ENCODE assay signal across 10 mouse cellular contexts in the genomic region with DNA sequence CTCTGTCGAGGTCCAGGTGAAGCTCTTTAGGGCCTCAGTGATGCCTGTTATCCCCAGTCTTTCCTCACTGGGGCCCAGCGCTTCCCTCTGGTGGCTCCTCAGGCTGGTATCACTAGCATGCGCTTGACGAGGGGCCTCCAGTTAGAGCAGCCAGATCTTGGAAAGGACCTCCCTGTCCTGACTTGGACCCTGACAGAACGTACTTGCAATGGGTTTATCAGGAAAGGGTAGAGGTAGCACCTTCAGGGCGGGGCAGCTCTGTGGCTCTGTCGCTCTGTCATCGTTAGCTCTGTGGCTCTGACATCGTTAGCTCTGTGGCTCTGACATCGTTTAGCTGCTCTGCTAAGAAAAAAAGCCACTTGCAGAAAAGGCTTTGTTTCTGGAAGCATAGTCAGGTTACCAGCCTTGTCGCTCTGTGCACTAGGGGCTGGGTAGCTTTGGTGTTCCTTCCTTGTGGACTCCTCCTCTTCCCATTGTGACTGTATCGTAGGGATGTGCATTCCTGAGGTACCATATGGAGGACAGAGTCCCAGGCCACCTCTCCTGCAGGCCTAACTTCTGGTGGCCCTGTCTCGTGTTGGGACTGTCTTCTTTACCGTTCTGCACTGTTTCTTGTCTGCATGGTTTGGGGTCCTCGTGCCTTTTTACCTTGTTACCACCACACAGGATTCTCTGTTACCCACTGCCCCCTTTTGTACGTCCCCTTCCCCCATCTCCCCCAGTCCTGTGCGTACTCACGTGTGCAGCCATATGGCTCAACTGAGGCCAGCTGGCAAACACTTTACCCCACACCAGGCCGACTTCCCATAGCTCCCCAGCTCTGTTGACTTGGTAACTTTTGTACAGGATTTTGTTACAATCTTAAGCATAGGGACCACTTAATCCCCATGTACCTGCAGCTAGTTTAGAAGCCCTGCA.
DNase-seq lines count a peak whose midpoint lies in the region; ATAC-seq lines count a peak whose summit lies in the region.
"Had no signal": no experiment of that assay in that cellular context is flagged by ENCODE, and none has a peak within 500 bp of the region (broad histone marks: within the 10 kb centered on the region; RNA-seq: fewer than 3 reads in every experiment).

No protein-coding gene starts in this region.

- WGBS in embryonic facial prominence, embryonic 14.5 days = 52% methylated on average over 19 of the region's 19 CpGs
- WGBS in hindbrain, embryonic 13.5 days = 61% methylated on average over 19 of the region's 19 CpGs
- WGBS in midbrain, embryonic 14.5 days = 64% methylated on average over 19 of the region's 19 CpGs

- no peaks in the 10 kb centered on the region for H3K27me3 ChIP-seq in embryonic facial prominence, embryonic 14.5 days (replicated peaks; ENCODE audit: control insufficient read depth, insufficient read depth, low read length)
- H3K27me3 ChIP-seq in hindbrain, embryonic 13.5 days = no peaks in the 10 kb centered on the region
- no peaks in the 10 kb centered on the region for H3K27me3 ChIP-seq in midbrain, embryonic 14.5 days (ENCODE audit: control insufficient read depth, insufficient read depth, low read length)

- peaks cover 14% of the 10 kb centered on the region for H3K4me1 ChIP-seq in embryonic facial prominence, embryonic 14.5 days (ENCODE audit: control insufficient read depth, insufficient read depth, low read length)
- H3K4me1 ChIP-seq in hindbrain, embryonic 13.5 days (replicated peaks) = peaks cover 28% of the 10 kb centered on the region
- peaks cover 5% of the 10 kb centered on the region for H3K4me1 ChIP-seq in midbrain, embryonic 14.5 days (ENCODE audit: control insufficient read depth, insufficient read depth, low read length)

- DNase-seq in cerebellum, postnatal 25 days = peak; percentile 59 to 62
- DNase-seq in cerebellum, adult 8-10 months = no peak
- no peak for DNase-seq in embryonic facial prominence, embryonic 14.5 days (ENCODE audit: low spot score)
- DNase-seq in midbrain, embryonic 14.5 days = no peak
- no peak for DNase-seq in liver
- DNase-seq in right cerebral cortex, postnatal 4 days = no peak
- DNase-seq: B cell, adult 2 months; layer of hippocampus, adult 9-11 months had no signal

- ATAC-seq in embryonic facial prominence, embryonic 14.5 days (ENCODE audit: low read depth) = peak; percentile 20; the same call in 1 of the 2 replicates
- ATAC-seq in hindbrain, embryonic 13.5 days (ENCODE audit: low FRiP score) = no peak
- ATAC-seq in midbrain, embryonic 14.5 days (ENCODE audit: low FRiP score, low TSS enrichment) = no peak
- ATAC-seq in erythroid progenitor cell, adult 5-6 weeks (replicated peaks; ENCODE audit: low FRiP score, poor library complexity, severe bottlenecking) = no peak

- no peak overlapping the region for H3K4me2 ChIP-seq in embryonic facial prominence, embryonic 14.5 days (ENCODE audit: low read depth, low read length)
- no peak overlapping the region for H3K4me2 ChIP-seq in hindbrain, embryonic 13.5 days
- no peak overlapping the region for H3K4me2 ChIP-seq in midbrain, embryonic 14.5 days (ENCODE audit: low read length)

- no peaks in the 10 kb centered on the region for H3K9me3 ChIP-seq in embryonic facial prominence, embryonic 14.5 days (ENCODE audit: control insufficient read depth, low read length)
- H3K9me3 ChIP-seq in hindbrain, embryonic 13.5 days = no peaks in the 10 kb centered on the region
- no peaks in the 10 kb centered on the region for H3K9me3 ChIP-seq in midbrain, embryonic 14.5 days (ENCODE audit: control insufficient read depth, low read length)

- no peak overlapping the region for H3K4me3 ChIP-seq in embryonic facial prominence, embryonic 14.5 days (ENCODE audit: low read depth, low read length)
- no peak overlapping the region for H3K4me3 ChIP-seq in hindbrain, embryonic 13.5 days
- H3K4me3 ChIP-seq in midbrain, embryonic 14.5 days (replicated peaks; ENCODE audit: low read depth, low read length) = no peak overlapping the region

- peaks cover 24% of the 10 kb centered on the region for H3K36me3 ChIP-seq in embryonic facial prominence, embryonic 14.5 days (ENCODE audit: control insufficient read depth, insufficient read depth, low read length)
- H3K36me3 ChIP-seq in hindbrain, embryonic 13.5 days = peaks cover 44% of the 10 kb centered on the region
- H3K36me3 ChIP-seq in midbrain, embryonic 14.5 days (ENCODE audit: control insufficient read depth, insufficient read depth, low read length) = peaks cover 26% of the 10 kb centered on the region

- H3K27ac ChIP-seq in embryonic facial prominence, embryonic 14.5 days (replicated peaks; ENCODE audit: low read depth, low read length) = peak overlapping the region; percentile 74
- peak overlapping the region; percentile 76 for H3K27ac ChIP-seq in hindbrain, embryonic 13.5 days
- peak overlapping the region; percentile 10; the same call in 1 of the 2 replicates for H3K27ac ChIP-seq in midbrain, embryonic 14.5 days (replicated peaks; ENCODE audit: low read depth, low read length)

- H3K9ac ChIP-seq in embryonic facial prominence, embryonic 14.5 days (ENCODE audit: low read depth, low read length) = no peak overlapping the region
- H3K9ac ChIP-seq in hindbrain, embryonic 13.5 days = peak overlapping the region; percentile 9; the same call in 1 of the 2 replicates
- H3K9ac ChIP-seq in midbrain, embryonic 14.5 days (replicated peaks; ENCODE audit: low read length) = no peak overlapping the region

Comparison
In these comparisons a context has a peak if more than half of its experiments do, and no peak if none do; other contexts are left out.
1. DNase-seq: peak in cerebellum, postnatal 25 days (2 of 2); none in cerebellum, adult 8-10 months (single experiment), embryonic facial prominence, embryonic 14.5 days (single experiment), midbrain, embryonic 14.5 days (single experiment), liver (single experiment) and right cerebral cortex, postnatal 4 days (single experiment).
2. H3K27ac ChIP-seq: peak in every context shown above with its lines; median percentile 76 in hindbrain, embryonic 13.5 days; 74 in embryonic facial prominence, embryonic 14.5 days; 10 in midbrain, embryonic 14.5 days.